Mouse (Mus musculus): ENCODE data around the gene Ercc4. TPM values are rescaled to one million over a fixed set of nuclear protein-coding genes. Genes with fewer than 3 reads are reported as not detected.

Gene Ercc4
- polyA plus RNA-seq, 1 experiment = 12.2 TPM

DNA sequence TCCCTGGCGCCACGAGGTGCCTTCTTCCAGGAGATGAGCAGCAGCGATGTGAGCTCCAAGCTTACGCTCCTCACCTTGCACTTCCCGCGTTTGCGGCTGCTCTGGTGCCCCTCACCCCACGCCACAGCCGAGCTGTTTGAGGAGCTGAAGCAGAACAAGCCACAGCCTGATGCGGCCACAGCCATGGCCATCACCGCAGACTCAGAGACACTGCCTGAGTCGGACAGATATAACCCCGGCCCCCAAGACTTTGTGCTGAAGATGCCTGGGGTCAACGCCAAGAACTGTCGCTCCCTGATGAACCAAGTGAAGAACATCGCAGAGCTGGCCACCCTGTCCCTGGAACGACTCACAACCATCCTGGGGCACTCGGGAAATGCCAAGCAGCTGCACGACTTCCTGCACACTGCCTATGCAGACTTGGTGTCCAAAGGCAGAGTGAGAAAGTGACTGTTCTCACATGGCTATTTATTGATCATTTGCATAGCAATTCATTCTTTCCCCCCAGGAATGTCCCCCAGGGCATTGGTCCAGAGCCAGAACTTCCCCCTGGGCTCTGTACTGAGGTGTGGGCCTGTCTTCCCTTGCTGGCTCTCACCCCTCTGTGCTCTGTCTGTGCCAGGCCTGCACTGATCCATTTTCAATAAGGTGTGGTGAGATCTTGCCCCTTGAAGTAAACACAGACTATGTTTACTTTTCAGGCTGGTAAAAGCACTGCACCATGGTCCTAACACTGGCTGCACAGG is 38.5 kb downstream of the Ercc4 start:
- no peak for DNase-seq (ENCODE audit: low read depth)

- DNase-seq (ENCODE audit: low read depth) = no peak
Observed at GRCm38 (mm10) chr16:13149950-13150349, 40.5 kb downstream of the Ercc4 start.

DNA sequence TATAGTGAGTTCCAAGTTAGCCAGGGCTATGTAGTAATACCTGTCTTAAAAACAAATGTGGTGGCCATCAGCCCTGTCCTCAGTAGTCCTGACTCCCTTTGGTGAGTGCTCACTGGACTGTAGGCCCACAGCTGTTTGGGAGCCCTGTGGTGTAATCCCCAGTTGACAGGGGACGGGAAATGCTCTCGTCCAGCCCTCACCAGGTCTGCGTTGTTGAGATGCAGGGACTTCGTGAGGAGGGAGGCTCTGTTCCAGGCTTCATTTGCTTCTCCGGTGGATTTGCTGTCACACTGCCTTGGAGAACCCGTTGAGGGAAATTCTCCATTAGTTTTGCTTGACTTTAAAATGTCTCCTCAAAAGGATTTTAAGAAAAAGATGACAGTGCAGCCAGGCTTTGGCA is 41.3 kb downstream of the Ercc4 start:
- DNase-seq (ENCODE audit: low read depth) = no peak

DNA sequence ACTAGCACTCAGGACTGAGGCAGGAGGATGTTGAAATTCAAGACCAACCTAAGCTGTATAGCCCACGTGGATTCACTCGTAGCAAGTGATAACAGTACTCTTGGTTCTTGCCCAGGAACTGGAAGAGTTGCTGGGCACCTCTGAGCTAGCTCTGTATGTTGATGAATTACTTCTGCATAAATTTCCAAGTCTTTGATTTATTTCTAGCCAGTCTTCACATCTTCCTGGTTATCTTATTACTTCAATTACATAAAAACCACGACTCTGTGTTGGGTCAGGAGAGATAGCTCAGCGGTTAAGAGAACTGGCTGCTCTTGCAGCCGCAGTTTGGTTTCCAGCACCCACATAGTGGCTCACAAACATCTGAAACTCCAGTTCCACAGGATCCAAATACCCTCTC is 43.0 kb downstream of the Ercc4 start:
- DNase-seq (ENCODE audit: low read depth) = no peak

- DNase-seq (ENCODE audit: low read depth) = no peak
Observed at GRCm38 (mm10) chr16:13153215-13153614, 43.7 kb downstream of the Ercc4 start.

DNA sequence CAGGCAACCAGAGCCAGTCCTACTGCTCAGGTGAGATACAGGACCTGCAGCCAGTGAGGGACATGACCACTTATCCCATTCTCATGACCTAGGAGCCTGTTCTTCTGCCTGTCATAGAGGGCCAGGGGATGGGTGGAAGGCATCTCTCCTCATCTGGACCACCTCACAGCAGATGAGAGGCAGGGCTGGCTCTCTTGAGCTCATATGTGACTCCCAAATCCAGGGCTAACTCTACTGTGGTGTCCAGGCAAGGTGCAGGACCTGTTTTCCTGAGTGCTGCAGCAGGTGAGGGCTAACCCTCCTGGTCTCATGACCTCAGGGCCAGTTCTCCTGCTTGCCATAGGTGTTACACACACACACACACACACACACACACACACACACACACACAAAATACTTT is 44.9 kb downstream of the Ercc4 start:
- no peak for DNase-seq (ENCODE audit: low read depth)

GRCm38 (mm10) chr16:13157314-13157713 is 47.8 kb downstream of the Ercc4 start:
- DNase-seq (ENCODE audit: low read depth) = no peak

- DNase-seq (ENCODE audit: low read depth) = no peak
Observed at GRCm38 (mm10) chr16:13158153-13158670, 48.7 kb downstream of the Ercc4 start.

GRCm38 (mm10) chr16:13158906-13159889 is 49.7 kb downstream of the Ercc4 start:
- no peak for DNase-seq (ENCODE audit: low read depth)

DNA sequence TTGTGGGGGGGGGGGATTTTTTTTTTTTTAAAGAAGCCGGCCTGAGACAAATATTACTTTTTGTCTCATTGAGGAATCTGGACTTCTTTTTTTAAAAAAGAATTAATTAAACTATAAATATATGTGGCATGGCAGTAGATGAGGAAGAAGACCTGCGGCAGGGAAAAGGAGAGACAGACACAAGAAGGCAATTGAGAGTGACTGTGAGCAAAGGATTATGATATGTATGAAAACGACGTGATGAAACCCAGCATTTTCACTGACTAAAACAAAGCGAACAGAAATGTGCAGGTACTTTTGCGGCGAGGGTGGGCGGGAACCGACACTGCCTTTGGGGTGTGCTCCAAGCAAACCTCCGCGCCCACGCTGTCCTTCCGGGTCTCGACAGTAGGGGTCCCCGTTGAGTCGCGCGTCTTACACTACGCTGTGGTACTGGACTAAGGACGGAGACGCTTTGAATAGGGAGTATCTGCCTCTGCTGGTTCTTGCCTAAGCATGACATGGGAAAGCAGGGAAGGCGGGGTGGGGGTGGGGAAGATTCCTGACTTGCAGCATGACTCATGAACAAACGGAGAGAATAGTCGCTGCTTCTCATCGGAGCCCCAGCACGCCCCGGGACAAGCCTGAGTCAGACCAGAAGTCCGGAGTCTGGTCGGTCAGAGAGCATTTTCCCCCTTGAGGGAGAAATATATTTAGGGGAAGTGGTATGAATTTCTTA is 50.6 kb downstream of the Ercc4 start:
- peak; percentile 82 for DNase-seq (ENCODE audit: low read depth)

- peak; percentile 97 for DNase-seq (ENCODE audit: low read depth)
Observed at GRCm38 (mm10) chr16:13161516-13161915, 52.0 kb downstream of the Ercc4 start.

DNA sequence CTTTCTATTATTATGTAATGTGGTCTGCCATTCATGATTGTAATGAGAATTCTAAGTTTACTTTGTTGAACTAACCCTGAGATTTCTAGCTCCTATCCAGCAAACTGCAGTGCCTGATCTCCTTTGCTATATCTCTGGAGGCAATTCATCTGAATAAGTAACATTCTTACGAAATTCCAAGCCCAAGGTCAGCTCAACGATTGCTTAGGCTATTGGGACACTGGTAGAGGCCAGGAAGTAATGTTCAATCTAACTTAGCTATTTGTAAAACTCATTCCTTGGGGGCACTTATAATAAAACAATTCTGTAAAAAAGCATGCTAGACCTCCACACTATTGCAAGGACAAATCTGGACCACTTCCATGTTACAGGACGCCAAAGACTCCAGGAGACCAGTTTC is 58.2 kb downstream of the Ercc4 start:
- no peak for DNase-seq (ENCODE audit: low read depth)

GRCm38 (mm10) chr16:13173055-13173742 is 63.7 kb downstream of the Ercc4 start:
- DNase-seq (ENCODE audit: low read depth) = no peak

- no peak for DNase-seq (ENCODE audit: low read depth)
Observed at GRCm38 (mm10) chr16:13182526-13182925, 73.0 kb downstream of the Ercc4 start.

GRCm38 (mm10) chr16:13183182-13183742 is 73.8 kb downstream of the Ercc4 start:
- no peak for DNase-seq (ENCODE audit: low read depth)

DNA sequence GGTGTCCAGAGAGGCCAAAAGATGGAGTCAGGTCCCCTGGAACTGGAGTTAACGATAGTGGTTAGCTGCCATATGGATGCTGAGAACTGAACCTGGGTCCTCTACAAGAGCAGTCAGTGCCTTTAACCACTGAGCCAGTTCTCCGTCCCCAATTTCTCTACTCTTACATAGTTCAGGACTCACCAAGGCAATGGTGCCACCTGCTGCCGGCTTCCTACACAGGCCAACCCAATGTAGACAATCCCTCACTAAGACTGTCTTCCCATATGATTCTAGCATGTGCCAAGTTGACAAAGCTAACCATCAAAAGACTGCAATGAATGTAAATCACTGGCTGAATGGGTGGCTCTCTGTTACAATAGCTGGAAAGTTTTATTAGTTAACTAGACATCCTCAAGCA is 74.9 kb downstream of the Ercc4 start:
- DNase-seq (ENCODE audit: low read depth) = no peak

- DNase-seq (ENCODE audit: low read depth) = no peak
Observed at GRCm38 (mm10) chr16:13189430-13190107, 80.1 kb downstream of the Ercc4 start.

DNA sequence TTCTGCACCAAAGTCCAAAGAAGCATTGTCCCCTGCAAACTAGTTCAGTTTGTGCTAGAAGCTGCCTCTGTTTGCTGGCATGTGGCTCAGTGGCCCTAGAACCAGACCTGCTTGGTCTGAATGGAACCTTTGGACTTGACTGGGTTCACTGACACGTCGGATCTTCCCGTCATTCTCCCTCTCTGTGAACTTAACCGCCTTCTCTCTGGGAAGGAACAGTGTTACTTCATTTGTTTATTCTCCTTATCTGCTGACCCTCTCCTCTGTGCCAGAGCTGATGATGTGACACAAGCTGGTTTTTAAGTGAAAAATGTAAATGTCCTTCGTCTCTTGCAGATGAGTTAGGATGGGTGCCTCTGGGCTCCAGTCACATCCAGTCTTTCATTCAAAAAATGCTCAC is 81.0 kb downstream of the Ercc4 start:
- DNase-seq (ENCODE audit: low read depth) = no peak

- no peak for DNase-seq (ENCODE audit: low read depth)
Observed at GRCm38 (mm10) chr16:13191166-13191565, 81.7 kb downstream of the Ercc4 start.

GRCm38 (mm10) chr16:13193663-13194071 is 84.2 kb downstream of the Ercc4 start:
- DNase-seq (ENCODE audit: low read depth) = no peak

All from gonadal fat pad, adult 2 months (tissue).